Mouse (Mus musculus): ENCODE measurements at regions not wholly inside any gene's neighbourhood (a gene's known extent, or its start where the extent isn't known, plus 50 kb on each side); places are given as distances from the start of the nearest gene placed in this dataset.
A peak's percentile ranks its signal among the peaks of the same experiment; 100 is the strongest.

- DNase-seq (peak; percentile 86), ATAC-seq (ENCODE audit: low FRiP score, low TSS enrichment) (no peak)
- Histone ChIP-seq H3K9me3 (ENCODE audit: control insufficient read depth, low read length) (no peaks in the 10 kb centered on the region), H3K36me3 (ENCODE audit: control insufficient read depth, insufficient read depth, low read length) (no peaks in the 10 kb centered on the region), H3K4me2 (ENCODE audit: low read length) (no peak overlapping the region), H3K4me3 (replicated peaks; ENCODE audit: low read depth, low read length) (no peak overlapping the region), H3K9ac (replicated peaks; ENCODE audit: low read length) (no peak overlapping the region), H3K27me3 (ENCODE audit: control insufficient read depth, insufficient read depth, low read length) (no peaks in the 10 kb centered on the region; the same call in 1 of the 2 replicates), H3K27ac (replicated peaks; ENCODE audit: low read depth, low read length) (no peak overlapping the region), H3K4me1 (ENCODE audit: control insufficient read depth, insufficient read depth, low read length) (no peaks in the 10 kb centered on the region)
- WGBS = 24% methylated on average over 3 of the region's 3 CpGs
Observed at GRCm38 (mm10) chr1:186827773-186828172, 78.6 kb upstream of the Rrp15 start.

- H3K4me3 ChIP-seq (replicated peaks; ENCODE audit: low read depth, low read length) = no peak overlapping the region
- peak overlapping the region; percentile 57; the same call in 1 of the 2 replicates for H3K27ac ChIP-seq (replicated peaks; ENCODE audit: low read depth, low read length)
- peak overlapping the region; percentile 35 for H3K4me2 ChIP-seq (ENCODE audit: low read length)
- 47% methylated on average over 19 of the region's 19 CpGs for WGBS
- ATAC-seq (ENCODE audit: low FRiP score, low TSS enrichment) = no peak
- H3K27me3 ChIP-seq (ENCODE audit: control insufficient read depth, insufficient read depth, low read length) = no peaks in the 10 kb centered on the region
- peak; percentile 57 for DNase-seq
- no peaks in the 10 kb centered on the region for H3K36me3 ChIP-seq (ENCODE audit: control insufficient read depth, insufficient read depth, low read length)
- H3K9me3 ChIP-seq (ENCODE audit: control insufficient read depth, low read length) = no peaks in the 10 kb centered on the region
- H3K4me1 ChIP-seq (ENCODE audit: control insufficient read depth, insufficient read depth, low read length) = no peaks in the 10 kb centered on the region
- no peak overlapping the region for H3K9ac ChIP-seq (replicated peaks; ENCODE audit: low read length)
Observed at GRCm38 (mm10) chr1:186808192-186808960, 59.2 kb upstream of the Rrp15 start.

- WGBS = 92% methylated on average over 5 of the region's 5 CpGs
- DNase-seq = no peak
- H3K4me1 ChIP-seq (ENCODE audit: control insufficient read depth, insufficient read depth, low read length) = no peaks in the 10 kb centered on the region
- no peaks in the 10 kb centered on the region for H3K9me3 ChIP-seq (ENCODE audit: control insufficient read depth, low read length)
- ATAC-seq (ENCODE audit: low FRiP score, low TSS enrichment) = no peak
- H3K9ac ChIP-seq (replicated peaks; ENCODE audit: low read length) = no peak overlapping the region
- no peaks in the 10 kb centered on the region for H3K36me3 ChIP-seq (ENCODE audit: control insufficient read depth, insufficient read depth, low read length)
- H3K27ac ChIP-seq (replicated peaks; ENCODE audit: low read depth, low read length) = no peak overlapping the region
- H3K4me2 ChIP-seq (ENCODE audit: low read length) = no peak overlapping the region
- H3K4me3 ChIP-seq (replicated peaks; ENCODE audit: low read depth, low read length) = no peak overlapping the region
- no peaks in the 10 kb centered on the region for H3K27me3 ChIP-seq (ENCODE audit: control insufficient read depth, insufficient read depth, low read length)
Observed at GRCm38 (mm10) chr1:186804451-186804850, 55.3 kb upstream of the Rrp15 start.

Measured in midbrain, embryonic 14.5 days (tissue).